Mouse (Mus musculus) heart, adult 9 months (tissue): ENCODE measurements around the gene Pax3.

Source experiments
- DNase-seq, 2 experiments: peaks; one replicate each; pipeline ENCODE4 v3.0.0; 2022; ENCODE audit warnings: low spot score in 2 of 2

The Pax3 gene

DNA sequence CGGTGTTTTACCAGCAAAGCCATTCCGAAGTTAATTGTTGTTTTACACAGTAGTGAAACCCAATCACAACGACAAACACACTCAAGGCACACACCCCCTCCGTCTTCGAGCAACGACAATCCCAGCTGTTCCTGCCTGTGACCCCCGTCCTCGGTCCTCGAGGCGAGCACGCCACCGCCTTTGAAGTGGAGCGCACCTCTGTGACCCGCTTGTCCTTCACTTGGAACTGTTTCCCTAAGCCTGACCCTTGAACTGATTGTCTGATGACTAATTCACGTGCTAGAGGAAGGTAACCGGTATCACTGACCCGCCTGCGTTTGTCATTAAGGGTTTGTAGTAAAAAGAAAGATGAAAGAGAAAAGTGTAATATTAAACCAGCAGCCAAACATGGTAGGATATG, 115.2 kb downstream of the Pax3 start:
- no peak for DNase-seq

- no peak for DNase-seq
Observed at GRCm38 (mm10) chr1:78060850-78061249, 136.1 kb downstream of the Pax3 start.

DNA sequence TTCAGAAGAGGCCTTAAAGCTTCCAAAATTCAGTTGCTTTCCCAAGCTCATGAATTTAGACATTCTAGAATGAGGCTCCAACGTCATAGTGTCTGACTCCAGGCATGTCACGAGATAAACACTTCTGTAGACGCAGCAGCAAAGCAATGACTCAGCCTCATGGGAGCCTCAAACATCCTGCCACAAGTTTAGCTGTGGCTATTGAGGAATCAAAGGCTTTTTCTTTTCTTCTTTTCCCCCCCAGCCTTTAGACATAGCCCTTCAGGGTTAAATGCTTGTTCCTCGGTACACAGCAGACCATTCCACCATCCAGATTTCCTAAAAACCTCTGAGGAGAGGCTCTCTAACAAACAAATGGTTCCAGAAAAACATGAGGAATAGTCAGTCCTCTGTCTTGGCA, 139.0 kb downstream of the Pax3 start:
- DNase-seq, result no peak

- no peak for DNase-seq
Observed at GRCm38 (mm10) chr1:78053677-78054076, 143.3 kb downstream of the Pax3 start.
